Mouse (Mus musculus) embryo, embryonic 9.5 days (tissue): ENCODE measurements around the gene Zfp867.

Source experiments
- DNase-seq: peaks from one replicate; pipeline ENCODE4 v3.0.0-alpha.2; 2017; ENCODE audit errors: extremely low spot score

Gene Zfp867

GRCm38 (mm10) chr11:59458973-59459372, 13.3 kb downstream of the Zfp867 start:
- DNase-seq = no peak

GRCm38 (mm10) chr11:59456891-59457290, 15.4 kb downstream of the Zfp867 start:
- DNase-seq = no peak

- DNase-seq = no peak
These were observed 15.9 kb downstream of the Zfp867 start for GRCm38 (mm10) chr11:59456346-59456745.

- DNase-seq = no peak
These were observed 21.2 kb downstream of the Zfp867 start, which contains the start of gene Snap47 for GRCm38 (mm10) chr11:59451086-59451485. TSS of gene Snap47 (minus strand) at chr11:59451186.

- DNase-seq = no peak
These were observed 22.0 kb downstream of the Zfp867 start for GRCm38 (mm10) chr11:59450230-59450771.

GRCm38 (mm10) chr11:59449741-59450229, 22.5 kb downstream of the Zfp867 start, which contains the start of gene Jmjd4:
TSS of gene Jmjd4 (plus strand) at chr11:59450045.
- peak; percentile 93 for DNase-seq

- no peak for DNase-seq
These were observed 29.2 kb downstream of the Zfp867 start for GRCm38 (mm10) chr11:59443102-59443501.

GRCm38 (mm10) chr11:59437954-59438353, 34.3 kb downstream of the Zfp867 start:
- no peak for DNase-seq

- no peak for DNase-seq
These were observed 40.0 kb downstream of the Zfp867 start for GRCm38 (mm10) chr11:59432261-59432660.

GRCm38 (mm10) chr11:59429959-59430358, 42.3 kb downstream of the Zfp867 start:
- DNase-seq = no peak

- DNase-seq = no peak
These were observed 44.1 kb downstream of the Zfp867 start for GRCm38 (mm10) chr11:59428057-59428660.

- DNase-seq = no peak
These were observed 46.6 kb downstream of the Zfp867 start for GRCm38 (mm10) chr11:59425671-59426101.

GRCm38 (mm10) chr11:59423010-59423588, 49.2 kb downstream of the Zfp867 start:
- DNase-seq = no peak

- DNase-seq = no peak
These were observed 50.3 kb downstream of the Zfp867 start for GRCm38 (mm10) chr11:59421967-59422366.

GRCm38 (mm10) chr11:59421436-59421835, 50.8 kb downstream of the Zfp867 start:
- no peak for DNase-seq

GRCm38 (mm10) chr11:59418708-59419107, 53.6 kb downstream of the Zfp867 start:
- DNase-seq = no peak

GRCm38 (mm10) chr11:59412999-59413863, 59.0 kb downstream of the Zfp867 start:
- DNase-seq = no peak

- DNase-seq = no peak
These were observed 60.2 kb downstream of the Zfp867 start for GRCm38 (mm10) chr11:59412058-59412457.
